Mouse (Mus musculus) erythroblast, embryonic 14.5 days (primary cell): ENCODE measurements around the gene Npnt.

Experiments used
- GATA1 ChIP-seq: IDR thresholded peaks from 2 replicates; pipeline ENCODE4 v1.6.1; 2012; ENCODE audit warnings: low read length, inconsistent platforms, mixed read lengths
- TAL1 ChIP-seq: IDR thresholded peaks from 3 replicates; pipeline ENCODE4 v1.6.1; 2012; ENCODE audit warnings: low read length, inconsistent platforms, mixed read lengths

- TF ChIP-seq GATA1 (no peak), TAL1 (no peak)
Measured at GRCm38 (mm10) chr3:132897390-132897789, 52.7 kb downstream of the Npnt start.
